Mouse (Mus musculus): ENCODE results near the gene Dtymk. TPM values are rescaled to one million over a fixed set of nuclear protein-coding genes. Genes with fewer than 3 reads are reported as not detected.
A peak's percentile ranks its signal among the peaks of the same experiment; 100 is the strongest.

Dtymk gene
- total and polyA plus RNA-seq, 2 experiments from 2014 or later = 97.1 to 123 TPM

DNA sequence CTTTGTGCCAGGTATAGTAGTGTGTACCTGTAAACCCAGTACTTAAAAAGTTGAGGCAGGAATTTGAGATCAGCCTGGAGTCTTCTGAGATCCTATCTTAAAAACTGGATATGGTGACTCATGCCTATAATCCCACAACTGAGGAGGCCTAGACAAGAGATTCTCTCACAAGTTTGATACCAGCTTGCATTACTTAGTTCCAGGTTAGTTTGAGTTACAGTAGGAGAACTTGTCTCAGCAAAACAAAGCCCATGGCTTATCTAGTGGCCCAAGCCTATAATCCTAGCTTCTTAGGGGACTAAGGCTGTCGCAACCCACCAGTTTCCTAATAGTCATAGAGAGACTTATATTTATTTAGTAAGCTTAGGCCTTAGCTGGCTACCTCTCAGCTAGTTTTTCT is 41.7 kb downstream of the Dtymk start:
- DNase-seq (no peak), ATAC-seq (no peak)
- Histone ChIP-seq H3K4me3 (ENCODE audit: low read depth, low read length) (no peak overlapping the region), H3K27me3 (ENCODE audit: insufficient read depth, low read length) (no peaks in the 10 kb centered on the region), H3K4me1 (ENCODE audit: insufficient read depth) (no peaks in the 10 kb centered on the region), H3K4me2 (ENCODE audit: low read depth) (no peak overlapping the region), H3K9ac (no peak overlapping the region), H3K27ac (ENCODE audit: low read depth, low read length) (no peak overlapping the region), H3K36me3 (ENCODE audit: insufficient read depth) (no peaks in the 10 kb centered on the region), H3K9me3 (ENCODE audit: low read length) (no peaks in the 10 kb centered on the region)
- WGBS = 97% methylated on average over 1 of the region's 1 CpGs
- no peak for TF ChIP-seq CTCF (IDR thresholded peaks at IDR 0.05; ENCODE audit: low read depth)

DNA sequence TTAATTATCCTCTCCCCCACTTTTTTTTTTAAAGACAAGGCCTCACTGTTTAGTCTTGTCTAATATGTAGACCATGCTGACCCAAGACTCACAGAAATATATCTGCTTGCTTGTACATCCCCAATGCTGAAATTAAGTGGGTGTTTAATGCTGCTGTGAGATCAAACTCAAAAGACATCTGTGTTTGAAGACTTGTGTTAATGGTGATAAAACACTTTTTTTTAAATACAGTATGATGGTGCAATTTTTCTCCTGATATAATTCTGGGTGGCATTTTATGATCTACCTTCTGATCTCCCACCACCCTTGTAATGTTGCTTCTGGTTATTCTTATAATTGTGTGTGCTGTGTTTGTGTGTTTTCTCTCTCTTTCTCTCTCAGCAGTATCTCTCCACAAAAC is 45.6 kb downstream of the Dtymk start:
- no peaks in the 10 kb centered on the region for H3K36me3 ChIP-seq (ENCODE audit: insufficient read depth)
- H3K27me3 ChIP-seq (ENCODE audit: insufficient read depth, low read length) = no peaks in the 10 kb centered on the region
- 0 out of 2 replicates have a peak overlapping the region, but pooled peaks have one; percentile 85 for H3K4me2 ChIP-seq (ENCODE audit: low read depth)
- 0 out of 2 replicates have a peak overlapping the region, but pooled peaks have one; percentile 97 for H3K4me3 ChIP-seq (ENCODE audit: low read depth, low read length)
- DNase-seq (no peak), ATAC-seq (no peak)
- H3K9me3 ChIP-seq (ENCODE audit: low read length) = no peaks in the 10 kb centered on the region
- H3K9ac ChIP-seq = no peak overlapping the region
- 0 out of 2 replicates have a peak, but pooled peaks cover 9% of the 10 kb centered on the region for H3K4me1 ChIP-seq (ENCODE audit: insufficient read depth)
- H3K27ac ChIP-seq (ENCODE audit: low read depth, low read length) = no peak overlapping the region
- no peak for TF ChIP-seq CTCF (IDR thresholded peaks at IDR 0.05; ENCODE audit: low read depth)

DNA sequence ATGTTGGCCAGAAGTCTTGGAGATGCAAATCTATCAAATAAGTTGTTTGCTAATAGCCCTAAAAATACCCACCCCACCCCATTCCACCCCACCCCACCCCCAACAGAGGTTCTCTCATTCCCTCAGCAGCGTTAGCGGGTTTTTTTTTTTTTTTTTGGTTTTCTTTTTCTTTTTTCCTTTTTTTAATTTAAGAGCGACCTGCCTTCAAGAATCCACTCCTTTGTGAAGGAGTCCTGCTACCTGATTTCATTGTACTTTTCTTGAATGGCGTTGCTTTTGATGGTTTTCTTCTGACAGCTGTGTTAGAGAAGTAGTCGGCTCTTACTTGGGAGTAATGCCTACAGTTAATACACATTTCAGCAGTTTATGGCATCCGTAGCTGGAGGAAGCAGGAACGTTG is 46.1 kb downstream of the Dtymk start:
- H3K4me1 ChIP-seq (ENCODE audit: insufficient read depth) = 0 out of 2 replicates have a peak, but pooled peaks cover 9% of the 10 kb centered on the region
- no peaks in the 10 kb centered on the region for H3K27me3 ChIP-seq (ENCODE audit: insufficient read depth, low read length)
- no peak for ATAC-seq
- H3K36me3 ChIP-seq (ENCODE audit: insufficient read depth) = peaks cover 1% of the 10 kb centered on the region; the same call in 1 of the 2 replicates
- DNase-seq = no peak
- no peaks in the 10 kb centered on the region for H3K9me3 ChIP-seq (ENCODE audit: low read length)
- WGBS = 25% methylated on average over 7 of the region's 7 CpGs
- peak overlapping the region; percentile 84 for H3K9ac ChIP-seq
- H3K4me2 ChIP-seq (ENCODE audit: low read depth) = peak overlapping the region; percentile 85
- H3K4me3 ChIP-seq (ENCODE audit: low read depth, low read length) = peak overlapping the region; percentile 97
- H3K27ac ChIP-seq (ENCODE audit: low read depth, low read length) = no peak overlapping the region
- TF ChIP-seq CTCF (IDR thresholded peaks at IDR 0.05; ENCODE audit: low read depth) = no peak

- H3K4me2 ChIP-seq (ENCODE audit: low read depth) = peak overlapping the region; percentile 85
- 0% methylated on average over 13 of the region's 13 CpGs for WGBS
- H3K9me3 ChIP-seq (ENCODE audit: low read length) = no peaks in the 10 kb centered on the region
- H3K27ac ChIP-seq (ENCODE audit: low read depth, low read length) = peak overlapping the region; percentile 84
- H3K4me1 ChIP-seq (ENCODE audit: insufficient read depth) = 0 out of 2 replicates have a peak, but pooled peaks cover 9% of the 10 kb centered on the region
- H3K27me3 ChIP-seq (ENCODE audit: insufficient read depth, low read length) = no peaks in the 10 kb centered on the region
- TF ChIP-seq CTCF (IDR thresholded peaks at IDR 0.05; ENCODE audit: low read depth) = no peak
- H3K4me3 ChIP-seq (ENCODE audit: low read depth, low read length) = peak overlapping the region; percentile 97
- DNase-seq = peak; percentile 26
- H3K36me3 ChIP-seq (ENCODE audit: insufficient read depth) = peaks cover 5% of the 10 kb centered on the region
- ATAC-seq = no peak
- H3K9ac ChIP-seq = peak overlapping the region; percentile 84
Observed at GRCm38 (mm10) chr1:93755291-93755610, 46.5 kb downstream of the Dtymk start.

DNA sequence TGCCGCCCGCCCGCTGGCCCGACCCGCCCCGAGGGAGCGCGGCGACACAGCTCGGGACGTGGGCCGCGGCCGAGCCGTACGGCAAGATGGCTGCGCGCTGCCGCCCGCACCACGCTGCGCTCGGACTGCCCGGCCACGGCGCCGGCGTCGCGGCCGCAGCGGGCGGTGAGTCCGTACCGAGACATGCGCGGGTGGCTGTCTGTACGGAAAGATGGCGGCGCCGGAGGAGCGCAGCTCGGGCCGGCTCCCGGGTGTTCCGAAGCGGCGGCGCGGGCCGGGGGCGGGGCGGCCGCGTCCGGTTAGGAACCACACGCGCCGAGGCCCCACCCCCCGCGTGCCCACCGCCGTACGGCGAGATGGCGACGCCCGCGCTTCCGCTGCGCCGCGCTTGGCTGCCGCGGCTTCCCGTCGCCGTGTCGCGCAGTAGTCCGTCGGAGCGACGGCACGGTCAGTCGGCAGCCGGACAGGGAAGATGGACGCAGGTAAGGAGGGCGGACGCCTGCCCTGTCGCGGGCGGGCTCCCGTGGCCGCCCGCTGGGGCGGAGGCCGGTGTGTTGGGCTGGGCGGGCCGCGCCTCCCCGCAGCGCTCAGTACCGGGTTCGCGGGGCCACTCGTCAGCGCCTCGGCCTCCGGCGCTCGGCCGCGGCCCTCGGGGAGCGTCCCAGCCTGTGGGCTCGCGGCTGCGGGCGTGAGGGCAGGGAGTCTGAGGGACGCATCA is 47.0 kb downstream of the Dtymk start, which contains the start of gene Thap4:
TSS of gene Thap4 (minus strand) at position 292 of the 718 bp plus-strand sequence.
- peak within 1 kb of the TSS; percentile 84 for H3K9ac ChIP-seq
- peaks cover 10% of the 10 kb centered on the region for H3K36me3 ChIP-seq (ENCODE audit: insufficient read depth)
- WGBS = 5% methylated on average over 110 of the region's 121 CpGs
- H3K9me3 ChIP-seq (ENCODE audit: low read length) = no peaks in the 10 kb centered on the region
- H3K27ac ChIP-seq (ENCODE audit: low read depth, low read length) = peak within 1 kb of the TSS; percentile 84
- 0 out of 2 replicates have a peak, but pooled peaks cover 9% of the 10 kb centered on the region for H3K4me1 ChIP-seq (ENCODE audit: insufficient read depth)
- no peak for TF ChIP-seq CTCF (IDR thresholded peaks at IDR 0.05; ENCODE audit: low read depth)
- peak; percentile 95 for DNase-seq
- H3K27me3 ChIP-seq (ENCODE audit: insufficient read depth, low read length) = no peaks in the 10 kb centered on the region
- H3K4me3 ChIP-seq (ENCODE audit: low read depth, low read length) = peak within 1 kb of the TSS; percentile 97
- peak within 1 kb of the TSS; percentile 85 for H3K4me2 ChIP-seq (ENCODE audit: low read depth)
- peak; percentile 96 for ATAC-seq

DNA sequence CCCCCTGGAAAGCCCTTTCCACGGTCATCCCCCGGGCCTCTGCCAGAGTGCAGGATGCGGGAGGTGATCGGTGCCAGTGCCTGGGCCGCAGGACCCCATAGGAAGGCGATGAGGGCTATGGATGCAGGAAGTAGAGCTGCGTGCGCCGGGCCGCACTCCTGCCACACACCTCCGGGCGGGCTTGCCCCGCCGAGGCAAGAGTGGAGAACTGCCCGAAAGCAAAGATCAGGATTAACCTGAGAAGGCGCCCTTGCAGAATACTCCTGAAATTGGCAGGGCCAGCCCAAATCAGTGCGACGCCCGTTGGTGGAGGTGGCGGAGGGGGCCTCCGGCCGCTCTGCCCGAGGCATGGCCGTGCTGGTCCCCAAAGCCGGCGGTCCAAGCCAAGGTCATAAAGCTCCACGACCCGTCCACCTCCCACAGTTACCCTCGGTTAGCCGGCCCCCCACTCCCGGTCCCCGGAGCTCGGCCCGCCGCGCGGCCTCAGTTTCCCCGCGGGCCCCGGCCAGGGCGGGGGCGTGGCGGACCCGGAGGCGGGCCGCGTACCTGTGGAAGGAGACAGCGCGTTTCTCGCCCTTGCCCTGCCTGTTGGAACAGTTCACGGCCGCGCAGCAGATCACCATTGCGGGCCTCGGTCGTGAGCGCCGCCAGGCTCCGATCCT is 47.7 kb downstream of the Dtymk start:
- 2% methylated on average over 59 of the region's 59 CpGs for WGBS
- H3K9ac ChIP-seq = peak overlapping the region; percentile 84
- peak overlapping the region; percentile 97 for H3K4me3 ChIP-seq (ENCODE audit: low read depth, low read length)
- no peak for TF ChIP-seq CTCF (IDR thresholded peaks at IDR 0.05; ENCODE audit: low read depth)
- DNase-seq (no peak), ATAC-seq (peak; percentile 12)
- peaks cover 15% of the 10 kb centered on the region for H3K36me3 ChIP-seq (ENCODE audit: insufficient read depth)
- 0 out of 2 replicates have a peak, but pooled peaks cover 9% of the 10 kb centered on the region for H3K4me1 ChIP-seq (ENCODE audit: insufficient read depth)
- no peaks in the 10 kb centered on the region for H3K27me3 ChIP-seq (ENCODE audit: insufficient read depth, low read length)
- peak overlapping the region; percentile 84 for H3K27ac ChIP-seq (ENCODE audit: low read depth, low read length)
- peak overlapping the region; percentile 85 for H3K4me2 ChIP-seq (ENCODE audit: low read depth)
- no peaks in the 10 kb centered on the region for H3K9me3 ChIP-seq (ENCODE audit: low read length)

DNA sequence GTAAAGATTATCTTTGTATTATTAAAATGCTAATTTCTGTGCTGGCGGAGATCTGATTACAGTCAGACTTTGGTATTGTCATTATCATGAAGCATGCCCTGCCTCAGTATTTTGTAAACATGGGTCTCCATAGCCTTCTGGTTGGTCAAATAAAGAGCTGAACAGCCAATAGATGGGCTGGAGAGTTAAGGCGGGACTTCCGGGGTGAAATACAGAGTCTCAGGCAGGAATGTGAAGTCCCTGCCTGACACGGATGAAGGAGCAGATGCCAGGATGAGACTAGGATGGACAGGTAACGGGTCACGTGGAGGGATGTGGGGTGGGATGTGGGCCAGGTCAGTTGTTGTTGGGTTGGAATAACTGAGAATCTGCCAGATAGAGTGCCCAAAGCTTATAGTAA is 50.4 kb downstream of the Dtymk start, which contains the start of gene Atg4b:
TSS of gene Atg4b (plus strand) at position 211 of the 400 bp plus-strand sequence.
- Histone ChIP-seq H3K9me3 (ENCODE audit: low read length) (no peaks in the 10 kb centered on the region), H3K9ac (no peak within 1 kb of the TSS), H3K4me1 (ENCODE audit: insufficient read depth) (0 out of 2 replicates have a peak, but pooled peaks cover 9% of the 10 kb centered on the region), H3K4me3 (ENCODE audit: low read depth, low read length) (no peak within 1 kb of the TSS), H3K27ac (ENCODE audit: low read depth, low read length) (no peak within 1 kb of the TSS), H3K27me3 (ENCODE audit: insufficient read depth, low read length) (no peaks in the 10 kb centered on the region), H3K4me2 (ENCODE audit: low read depth) (no peak within 1 kb of the TSS), H3K36me3 (ENCODE audit: insufficient read depth) (peaks cover 23% of the 10 kb centered on the region)
- DNase-seq (no peak), ATAC-seq (no peak)
- TF ChIP-seq CTCF (IDR thresholded peaks at IDR 0.05; ENCODE audit: low read depth) = no peak
- WGBS = 77% methylated on average over 6 of the region's 6 CpGs

Measured in forebrain, postnatal 0 days (tissue).